Mouse (Mus musculus): ENCODE measurements at regions not wholly inside any gene's neighbourhood (a gene's known extent, or its start where the extent isn't known, plus 50 kb on each side); places are given as distances from the start of the nearest gene placed in this dataset.

- ATAC-seq (no peak), DNase-seq (ENCODE audit: low spot score) (no peak)
- H3K4me3 ChIP-seq (ENCODE audit: low read depth, low read length), result no peak overlapping the region
- no peak overlapping the region for H3K27ac ChIP-seq (ENCODE audit: low read length)
- no peak overlapping the region for H3K4me2 ChIP-seq (replicated peaks; ENCODE audit: low read depth, low read length)
- no peak overlapping the region for H3K9ac ChIP-seq (replicated peaks; ENCODE audit: low read depth)
- H3K4me1 ChIP-seq (ENCODE audit: insufficient read depth, low read depth, low read length), result no peaks in the 10 kb centered on the region
- TF ChIP-seq EP300 (IDR thresholded peaks at IDR 0.05), result no peak
- no peak for TF ChIP-seq CTCF (IDR thresholded peaks at IDR 0.05)
- no peaks in the 10 kb centered on the region for H3K36me3 ChIP-seq (ENCODE audit: insufficient read depth, low read length)
- WGBS, result 75% methylated on average over 5 of the region's 5 CpGs
- H3K27me3 ChIP-seq (replicated peaks; ENCODE audit: insufficient read depth, low read length), result no peaks in the 10 kb centered on the region
- no peaks in the 10 kb centered on the region for H3K9me3 ChIP-seq (ENCODE audit: low read length)
These were observed 104.9 kb upstream of the Pirt start for GRCm38 (mm10) chr11:66806887-66807286.

GRCm38 (mm10) chr11:66813310-66813709 lies 98.5 kb upstream of the Pirt start:
- H3K27ac ChIP-seq (ENCODE audit: low read length), result no peak overlapping the region

GRCm38 (mm10) chr11:66813731-66814130 lies 98.0 kb upstream of the Pirt start:
- WGBS, result 36% methylated on average over 4 of the region's 4 CpGs
- H3K9ac ChIP-seq (replicated peaks; ENCODE audit: low read depth), result no peak overlapping the region
- H3K27me3 ChIP-seq (replicated peaks; ENCODE audit: insufficient read depth, low read length), result no peaks in the 10 kb centered on the region
- no peak overlapping the region for H3K4me2 ChIP-seq (replicated peaks; ENCODE audit: low read depth, low read length)
- no peaks in the 10 kb centered on the region for H3K9me3 ChIP-seq (ENCODE audit: low read length)
- no peaks in the 10 kb centered on the region for H3K36me3 ChIP-seq (ENCODE audit: insufficient read depth, low read length)
- no peaks in the 10 kb centered on the region for H3K4me1 ChIP-seq (ENCODE audit: insufficient read depth, low read depth, low read length)
- DNase-seq (ENCODE audit: low spot score) (no peak), ATAC-seq (no peak)
- no peak overlapping the region for H3K27ac ChIP-seq (ENCODE audit: low read length)
- TF ChIP-seq EP300 (IDR thresholded peaks at IDR 0.05) (no peak), CTCF (IDR thresholded peaks at IDR 0.05) (no peak)
- no peak overlapping the region for H3K4me3 ChIP-seq (ENCODE audit: low read depth, low read length)

More at GRCm38 (mm10) chr11:66813310-66813709, 98.5 kb upstream of the Pirt start:
- H3K4me1 ChIP-seq (ENCODE audit: insufficient read depth, low read depth, low read length), result no peaks in the 10 kb centered on the region
- H3K9me3 ChIP-seq (ENCODE audit: low read length), result no peaks in the 10 kb centered on the region
- ATAC-seq, result no peak
- H3K27me3 ChIP-seq (replicated peaks; ENCODE audit: insufficient read depth, low read length), result no peaks in the 10 kb centered on the region
- H3K9ac ChIP-seq (replicated peaks; ENCODE audit: low read depth), result no peak overlapping the region
- DNase-seq (ENCODE audit: low spot score), result no peak
- WGBS, result 48% methylated on average over 5 of the region's 5 CpGs
- TF ChIP-seq EP300 (IDR thresholded peaks at IDR 0.05) (no peak), CTCF (IDR thresholded peaks at IDR 0.05) (no peak)
- no peak overlapping the region for H3K4me3 ChIP-seq (ENCODE audit: low read depth, low read length)
- no peak overlapping the region for H3K4me2 ChIP-seq (replicated peaks; ENCODE audit: low read depth, low read length)
- no peaks in the 10 kb centered on the region for H3K36me3 ChIP-seq (ENCODE audit: insufficient read depth, low read length)

DNA sequence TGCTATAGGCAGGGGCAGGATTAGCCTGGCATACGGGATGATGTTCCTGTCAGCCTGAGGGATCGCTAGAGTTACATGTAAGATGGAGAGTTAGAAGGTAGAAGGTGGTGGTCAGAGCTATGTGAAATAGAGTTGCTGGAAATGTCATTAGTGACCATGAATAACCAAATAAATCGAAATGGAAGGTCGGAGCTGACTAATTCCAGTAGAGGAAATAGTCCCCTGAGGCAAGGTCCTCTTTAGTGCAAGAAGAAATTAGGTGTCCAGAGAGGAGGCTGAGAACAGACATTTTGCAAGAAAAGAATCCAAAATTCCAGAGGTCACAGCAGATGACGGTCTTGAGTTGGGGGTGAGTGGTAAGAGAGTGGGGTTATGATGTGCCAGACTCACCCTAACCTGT lies 75.9 kb upstream of the Pirt start:
- Histone ChIP-seq H3K9ac (replicated peaks; ENCODE audit: low read depth) (no peak overlapping the region), H3K4me1 (ENCODE audit: insufficient read depth, low read depth, low read length) (no peaks in the 10 kb centered on the region), H3K27me3 (replicated peaks; ENCODE audit: insufficient read depth, low read length) (no peaks in the 10 kb centered on the region), H3K4me3 (ENCODE audit: low read depth, low read length) (no peak overlapping the region), H3K9me3 (ENCODE audit: low read length) (no peaks in the 10 kb centered on the region), H3K27ac (ENCODE audit: low read length) (no peak overlapping the region), H3K4me2 (replicated peaks; ENCODE audit: low read depth, low read length) (no peak overlapping the region), H3K36me3 (ENCODE audit: insufficient read depth, low read length) (no peaks in the 10 kb centered on the region)
- DNase-seq (ENCODE audit: low spot score), result no peak
- no peak for ATAC-seq
- TF ChIP-seq EP300 (IDR thresholded peaks at IDR 0.05) (no peak), CTCF (IDR thresholded peaks at IDR 0.05) (no peak)
- 63% methylated on average over 5 of the region's 5 CpGs for WGBS

GRCm38 (mm10) chr11:66836633-66837380 lies 75.0 kb upstream of the Pirt start:
- no peaks in the 10 kb centered on the region for H3K4me1 ChIP-seq (ENCODE audit: insufficient read depth, low read depth, low read length)
- H3K9me3 ChIP-seq (ENCODE audit: low read length), result no peaks in the 10 kb centered on the region
- WGBS, result 74% methylated on average over 2 of the region's 2 CpGs
- no peaks in the 10 kb centered on the region for H3K36me3 ChIP-seq (ENCODE audit: insufficient read depth, low read length)
- H3K27ac ChIP-seq (ENCODE audit: low read length), result no peak overlapping the region
- ATAC-seq (no peak), DNase-seq (ENCODE audit: low spot score) (no peak)
- TF ChIP-seq CTCF (IDR thresholded peaks at IDR 0.05), result no peak
- no peak for TF ChIP-seq EP300 (IDR thresholded peaks at IDR 0.05)
- H3K9ac ChIP-seq (replicated peaks; ENCODE audit: low read depth), result no peak overlapping the region
- H3K27me3 ChIP-seq (replicated peaks; ENCODE audit: insufficient read depth, low read length), result no peaks in the 10 kb centered on the region
- no peak overlapping the region for H3K4me3 ChIP-seq (ENCODE audit: low read depth, low read length)
- H3K4me2 ChIP-seq (replicated peaks; ENCODE audit: low read depth, low read length), result no peak overlapping the region

DNA sequence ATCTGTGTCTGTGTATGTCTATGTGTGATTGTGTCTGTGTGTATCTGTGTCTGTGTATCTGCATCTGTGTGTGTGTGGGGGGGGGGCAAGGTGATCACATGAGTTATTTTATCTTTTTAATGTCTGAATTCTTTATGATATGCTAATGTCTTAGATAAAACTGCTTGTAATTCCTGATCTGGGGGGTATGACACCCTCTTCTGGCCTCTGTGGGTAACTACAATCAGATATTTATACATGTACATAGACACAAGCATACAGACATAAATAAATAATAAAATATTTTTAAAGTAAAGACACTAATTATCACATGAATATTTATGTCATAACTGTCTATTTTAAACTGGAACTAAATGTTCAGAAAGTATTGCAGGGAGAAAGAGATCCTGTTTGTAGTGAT lies 66.5 kb upstream of the Pirt start:
- no peak for ATAC-seq
- Histone ChIP-seq H3K27ac (ENCODE audit: low read length) (no peak overlapping the region), H3K27me3 (replicated peaks; ENCODE audit: insufficient read depth, low read length) (no peaks in the 10 kb centered on the region), H3K4me2 (replicated peaks; ENCODE audit: low read depth, low read length) (no peak overlapping the region), H3K4me1 (ENCODE audit: insufficient read depth, low read depth, low read length) (no peaks in the 10 kb centered on the region), H3K9ac (replicated peaks; ENCODE audit: low read depth) (no peak overlapping the region), H3K9me3 (ENCODE audit: low read length) (no peaks in the 10 kb centered on the region), H3K36me3 (ENCODE audit: insufficient read depth, low read length) (no peaks in the 10 kb centered on the region), H3K4me3 (ENCODE audit: low read depth, low read length) (no peak overlapping the region)
- TF ChIP-seq CTCF (IDR thresholded peaks at IDR 0.05) (no peak), EP300 (IDR thresholded peaks at IDR 0.05) (no peak)
- no peak for DNase-seq (ENCODE audit: low spot score)
